Mouse (Mus musculus) liver, adult (tissue): Measurements from ENCODE around the gene Lmnb2.

ENCODE experiments used
- GATA4 ChIP-seq: IDR thresholded peaks from 2 replicates; pipeline ENCODE4 v1.6.1; 2014; ENCODE audit warnings: mild to moderate bottlenecking, low read length; ENCODE audit not compliant: insufficient replicate concordance

Gene Lmnb2

GRCm38 (mm10) chr10:80921923-80922322, 3.9 kb upstream of the Lmnb2 start:
- TF ChIP-seq GATA4: no peak

GRCm38 (mm10) chr10:80917336-80917778, 688 bp downstream of the Lmnb2 start:
- TF ChIP-seq GATA4: no peak

DNA sequence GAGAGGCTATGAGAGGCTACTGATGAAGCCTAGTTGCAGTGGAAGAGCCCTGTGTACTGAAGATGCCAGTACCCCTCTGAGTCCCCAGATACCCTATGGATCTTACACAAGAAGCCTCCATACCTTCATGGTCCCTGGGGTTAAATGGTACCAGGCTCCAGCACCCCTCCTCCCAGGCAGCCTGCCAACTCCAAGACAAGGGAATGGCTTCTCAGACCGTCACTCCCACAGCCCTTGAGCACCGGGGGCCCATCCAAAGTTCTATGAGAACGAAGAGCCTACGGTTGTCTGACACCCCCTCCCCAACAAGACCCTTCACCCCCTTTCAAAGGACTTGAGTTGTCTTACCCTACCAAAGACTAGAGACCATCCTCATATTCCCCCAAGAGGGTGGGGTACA, 2.3 kb downstream of the Lmnb2 start:
- no peak for TF ChIP-seq GATA4

GRCm38 (mm10) chr10:80915260-80915659, 2.8 kb downstream of the Lmnb2 start:
- TF ChIP-seq GATA4: no peak

DNA sequence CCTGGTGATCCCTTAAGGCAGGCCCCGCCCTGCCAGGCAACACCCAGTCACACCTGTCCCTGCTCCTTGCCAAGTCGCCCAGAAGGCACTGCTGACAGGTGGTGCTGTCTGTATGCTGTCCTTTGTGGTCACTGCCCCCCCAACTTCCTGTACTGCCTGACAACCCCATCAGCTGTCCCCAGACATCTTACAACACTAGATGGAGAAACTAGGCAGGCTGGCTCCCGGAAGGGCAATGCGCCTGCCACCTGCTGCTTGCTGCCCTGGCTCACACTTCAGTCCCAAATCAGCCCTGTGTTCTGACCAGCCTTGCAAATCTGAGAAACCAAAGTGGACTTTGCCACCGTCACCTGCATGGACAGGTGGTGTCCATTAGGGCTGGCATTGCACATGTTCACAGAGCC, 3.8 kb downstream of the Lmnb2 start:
- TF ChIP-seq GATA4: no peak

DNA sequence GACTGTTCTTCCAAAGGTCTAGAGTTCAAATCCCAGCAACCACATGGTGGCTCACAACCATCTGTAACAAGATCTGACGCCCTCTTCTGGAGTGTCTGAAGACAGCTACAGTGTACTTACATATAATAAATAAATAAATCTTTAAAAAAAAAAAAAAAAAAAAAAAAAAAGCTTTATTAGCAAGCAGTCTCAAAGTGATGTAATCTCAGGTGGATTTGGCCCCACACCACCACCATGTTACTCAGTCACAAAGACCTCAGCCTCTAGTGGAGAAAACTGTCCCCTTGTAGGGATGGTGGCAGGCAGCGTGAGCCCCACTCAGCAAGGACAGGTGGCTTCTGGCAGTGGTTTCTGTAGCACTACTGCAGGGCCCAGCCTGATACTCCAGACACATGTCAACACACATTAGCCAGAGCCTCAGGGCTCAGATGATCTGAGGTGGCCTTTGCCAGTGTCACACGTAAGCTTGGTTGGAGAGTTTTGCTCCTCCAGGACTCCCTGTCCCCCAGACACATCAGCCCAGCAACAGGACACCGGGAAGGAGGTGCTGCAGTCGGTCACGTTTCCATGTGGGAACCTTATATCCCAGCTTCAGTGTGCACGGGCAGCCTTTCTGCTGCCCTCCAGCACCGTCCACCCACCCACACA, 4.6 kb downstream of the Lmnb2 start:
- TF ChIP-seq GATA4: no peak

DNA sequence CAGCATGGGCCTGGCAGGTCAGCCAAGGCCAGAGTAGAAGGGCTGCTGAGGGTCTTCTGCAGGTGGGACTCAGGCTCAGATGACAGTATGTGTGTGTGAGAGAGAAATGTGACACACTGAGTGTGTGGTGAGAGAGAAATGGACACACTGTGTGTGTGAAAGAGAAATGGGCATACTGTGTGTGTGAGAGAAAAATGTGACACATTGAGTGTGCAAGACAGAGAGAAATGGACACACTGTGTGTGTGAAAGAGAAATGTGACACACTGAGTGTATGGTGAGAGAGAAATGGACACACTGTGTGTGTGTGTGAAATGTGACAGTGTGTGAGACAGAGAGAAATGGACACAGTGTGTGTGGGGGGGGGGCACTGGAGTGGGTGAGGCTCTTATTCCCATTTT, 6.2 kb downstream of the Lmnb2 start:
- TF ChIP-seq GATA4: no peak

GRCm38 (mm10) chr10:80911354-80911753, 6.7 kb downstream of the Lmnb2 start:
- TF ChIP-seq GATA4: no peak

DNA sequence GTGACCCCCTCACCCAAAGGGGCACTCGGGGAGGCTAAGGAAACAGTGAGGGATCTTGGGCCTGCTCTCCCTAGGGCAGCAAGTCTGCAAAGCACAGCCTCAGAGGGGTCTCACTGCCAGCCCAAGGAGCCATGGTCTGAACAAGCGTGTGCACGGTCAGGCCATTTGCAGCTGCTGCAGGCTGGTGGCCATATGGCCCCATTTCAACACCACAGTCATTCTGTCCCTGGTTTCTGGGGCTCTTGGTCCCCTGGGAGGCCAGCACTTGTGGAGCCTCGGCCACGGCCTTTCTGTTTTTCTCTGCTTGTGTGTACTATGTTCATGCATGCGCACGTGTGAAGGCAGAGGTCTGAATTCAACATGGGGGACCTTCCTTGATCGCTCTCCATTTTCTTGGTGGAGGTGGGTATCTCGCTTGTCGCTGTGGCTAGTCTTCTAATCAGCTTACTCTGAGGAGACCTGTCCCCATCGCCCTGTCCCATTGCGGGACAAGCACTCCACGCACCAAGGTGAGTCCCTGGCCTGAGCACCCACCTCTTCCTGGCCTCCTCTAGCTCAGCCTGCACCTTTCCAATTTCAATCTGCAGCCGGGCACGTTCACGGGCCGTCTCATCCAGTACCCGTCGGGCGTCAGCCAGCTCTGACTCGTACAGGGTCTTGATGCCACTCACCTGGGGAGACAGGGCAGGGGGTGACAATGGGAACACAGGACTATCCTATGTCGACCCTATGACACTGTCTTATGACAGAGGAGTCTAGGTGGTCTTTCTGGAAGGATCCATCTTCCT, 8.5 kb downstream of the Lmnb2 start:
- no peak for TF ChIP-seq GATA4

DNA sequence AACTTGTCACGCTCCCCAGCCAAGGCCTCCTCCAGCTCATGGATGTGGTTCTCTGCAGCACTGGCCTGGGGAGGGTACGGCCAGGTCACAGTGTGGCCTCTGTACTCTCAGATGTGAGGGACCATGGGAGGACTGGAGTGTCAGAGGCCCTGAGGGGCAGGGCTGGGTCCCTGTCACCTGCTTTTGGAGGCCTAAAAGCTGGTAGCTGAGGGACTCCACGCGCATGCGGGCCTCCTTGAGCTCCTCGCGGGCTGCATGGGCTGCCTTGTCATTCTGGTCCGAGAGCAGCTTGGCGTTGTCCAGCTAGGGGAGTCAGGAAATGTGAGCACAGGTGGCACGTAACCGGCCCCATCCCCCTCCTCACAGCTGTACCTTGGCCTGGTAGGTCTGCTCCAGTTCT, 13.3 kb downstream of the Lmnb2 start:
- no peak for TF ChIP-seq GATA4

- no peak for TF ChIP-seq GATA4
These were observed 13.9 kb downstream of the Lmnb2 start for GRCm38 (mm10) chr10:80904004-80904693.

- TF ChIP-seq GATA4: no peak
These were observed 14.8 kb downstream of the Lmnb2 start for GRCm38 (mm10) chr10:80903282-80903681.

DNA sequence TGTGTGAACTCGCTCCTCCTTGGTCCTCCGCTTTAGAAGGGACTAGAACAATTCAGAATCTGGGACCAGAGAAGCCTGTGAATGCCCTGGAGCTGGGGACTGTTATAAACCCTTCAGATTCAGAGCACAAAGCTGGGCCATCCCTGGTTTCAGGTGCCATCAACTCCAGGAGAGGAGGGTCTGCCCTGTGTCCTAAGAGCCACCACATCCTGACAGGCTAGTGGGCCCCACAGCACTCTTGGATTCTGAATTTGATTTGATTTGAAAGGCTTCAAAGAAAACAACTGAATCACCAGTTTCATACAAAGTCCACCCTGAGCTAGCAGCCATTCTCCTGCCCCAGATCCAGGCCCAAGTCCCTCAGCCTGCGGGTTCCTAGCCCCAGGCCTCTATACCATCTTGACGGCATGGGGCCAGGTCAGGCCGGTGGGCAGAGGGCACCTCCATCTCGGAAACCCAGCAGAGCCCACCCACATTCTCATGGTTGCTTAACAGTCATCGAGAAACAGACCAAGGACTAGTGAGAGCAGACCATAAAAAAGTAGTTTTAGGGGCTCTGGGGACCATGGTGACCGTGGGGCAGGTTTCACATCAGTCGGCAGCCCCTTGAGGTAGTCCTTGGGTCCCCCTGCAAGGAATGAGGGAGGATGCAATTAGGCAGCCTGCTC, 15.6 kb downstream of the Lmnb2 start:
- no peak for TF ChIP-seq GATA4

GRCm38 (mm10) chr10:80901409-80902272, 16.4 kb downstream of the Lmnb2 start:
- no peak for TF ChIP-seq GATA4
